Comparison of ENCODE assay signal across 24 mouse cellular contexts in the genomic region with DNA sequence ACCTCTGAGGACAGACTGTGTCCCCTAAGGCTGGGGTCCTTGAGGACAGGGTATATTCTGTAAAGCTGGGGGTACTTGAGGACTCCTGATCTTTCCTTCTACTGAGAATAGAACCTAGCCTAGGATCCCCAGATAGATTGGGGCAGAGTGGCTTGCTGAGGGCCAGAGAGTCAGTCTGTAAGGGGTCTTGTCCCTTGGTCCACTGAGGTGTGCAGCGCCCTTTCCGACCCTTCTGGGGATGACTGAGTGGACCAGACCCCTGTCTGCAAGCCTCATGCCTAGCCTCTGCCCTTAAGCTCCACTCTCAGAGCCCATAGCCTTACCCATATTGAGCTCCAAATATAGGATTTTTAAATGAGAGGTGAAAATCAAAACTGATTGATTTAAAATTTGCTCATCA.
"Had no signal": no experiment of that assay in that cellular context is flagged by ENCODE, and none has a peak within 500 bp of the region (broad histone marks: within the 10 kb centered on the region; RNA-seq: fewer than 3 reads in every experiment).

No protein-coding gene starts in this region.

- H3K4me3 ChIP-seq: gastrocnemius, adult 2 months; heart, embryonic 13.5 days; heart, embryonic 15.5 days; hindbrain, embryonic 13.5 days; hindbrain, embryonic 15.5 days; intestine, embryonic 15.5 days; limb, embryonic 12.5 days; liver, embryonic 13.5 days had no signal

- DNase-seq: gastrocnemius, adult 2 months; gastrocnemius, postnatal 10 days; gastrocnemius, postnatal 25 days; heart, postnatal 14 days; heart, postnatal 4 days; kidney, adult 18-20 months; kidney, adult 8-10 months; kidney, postnatal 10 days; kidney, postnatal 25 days; kidney, postnatal 4 days; layer of hippocampus, adult 9-11 months; layer of hippocampus, postnatal 36 days; liver; liver, embryonic 13.5 days had no signal

- H3K9me3 ChIP-seq: heart, embryonic 13.5 days; heart, embryonic 15.5 days; hindbrain, embryonic 13.5 days; hindbrain, embryonic 15.5 days; intestine, embryonic 15.5 days; limb, embryonic 12.5 days; liver, embryonic 13.5 days had no signal

- H3K27ac ChIP-seq: gastrocnemius, adult 2 months; heart, embryonic 13.5 days; heart, embryonic 15.5 days; hindbrain, embryonic 13.5 days; hindbrain, embryonic 15.5 days; intestine, embryonic 15.5 days; limb, embryonic 12.5 days; liver, embryonic 13.5 days had no signal

- H3K4me2 ChIP-seq: heart, embryonic 11.5 days; heart, embryonic 13.5 days; heart, embryonic 15.5 days; hindbrain, embryonic 13.5 days; hindbrain, embryonic 15.5 days; intestine, embryonic 15.5 days; limb, embryonic 12.5 days; liver, embryonic 11.5 days; liver, embryonic 13.5 days had no signal

- H3K4me1 ChIP-seq: heart, embryonic 13.5 days; heart, embryonic 15.5 days; liver, embryonic 13.5 days had no signal

- H3K36me3 ChIP-seq: heart, embryonic 13.5 days; heart, embryonic 15.5 days; hindbrain, embryonic 13.5 days; hindbrain, embryonic 15.5 days; intestine, embryonic 15.5 days; limb, embryonic 12.5 days; liver, embryonic 13.5 days had no signal

- H3K9ac ChIP-seq: heart, embryonic 13.5 days; heart, embryonic 15.5 days; hindbrain, embryonic 13.5 days; hindbrain, embryonic 15.5 days; intestine, embryonic 15.5 days; limb, embryonic 12.5 days; liver, embryonic 13.5 days had no signal

- H3K27me3 ChIP-seq: heart, embryonic 13.5 days; hindbrain, embryonic 13.5 days; hindbrain, embryonic 15.5 days; intestine, embryonic 15.5 days; limb, embryonic 12.5 days; liver, embryonic 13.5 days had no signal

- ATAC-seq: inflammation-experienced regulatory T-cells, adult 6 months; intestine, embryonic 15.5 days; intestine, postnatal 0 days had no signal
